Mouse (Mus musculus): ENCODE results near the gene Vmn1r235.
"Not testable (repeated sequence)": the region's sequence is repeated elsewhere in the genome, so short reads cannot be mapped to it uniquely, and the experiment has no call there.

Vmn1r235 gene

GRCm38 (mm10) chr17:21256111-21256510, at the start of gene Vmn1r235:
Gene Vmn1r235, plus strand, starts transcription at chr17:21256411.
- Histone ChIP-seq H3K27me3 (ENCODE audit: control insufficient read depth, insufficient read depth, low read length, poor library complexity, severe bottlenecking) (no peaks in the 10 kb centered on the region), H3K36me3 (ENCODE audit: control insufficient read depth, insufficient read depth, low read length, poor library complexity, severe bottlenecking) (no peaks in the 10 kb centered on the region)
- DNase-seq (ENCODE audit: low read depth, low spot score), result no peak

- H3K36me3 ChIP-seq (ENCODE audit: control insufficient read depth, insufficient read depth, low read length, poor library complexity, severe bottlenecking); DNase-seq (ENCODE audit: low read depth, low spot score); H3K27me3 ChIP-seq (ENCODE audit: control insufficient read depth, insufficient read depth, low read length, poor library complexity, severe bottlenecking): not testable (repeated sequence)
These were observed 45.1 kb upstream of the Vmn1r235 start for GRCm38 (mm10) chr17:21211081-21211480.

- no peak for DNase-seq (ENCODE audit: low read depth, low spot score)
- H3K27me3 ChIP-seq (ENCODE audit: control insufficient read depth, insufficient read depth, low read length, poor library complexity, severe bottlenecking), result no peaks in the 10 kb centered on the region
- no peaks in the 10 kb centered on the region for H3K36me3 ChIP-seq (ENCODE audit: control insufficient read depth, insufficient read depth, low read length, poor library complexity, severe bottlenecking)
These were observed 30.4 kb upstream of the Vmn1r235 start, which contains the start of gene Vmn1r234 for GRCm38 (mm10) chr17:21225787-21226186. Gene Vmn1r234, plus strand, starts transcription at chr17:21226087.

- DNase-seq (ENCODE audit: low read depth, low spot score), result peak; percentile 79
- no peaks in the 10 kb centered on the region for H3K27me3 ChIP-seq (ENCODE audit: control insufficient read depth, insufficient read depth, low read length, poor library complexity, severe bottlenecking)
- no peaks in the 10 kb centered on the region for H3K36me3 ChIP-seq (ENCODE audit: control insufficient read depth, insufficient read depth, low read length, poor library complexity, severe bottlenecking)
These were observed 24.6 kb upstream of the Vmn1r235 start for GRCm38 (mm10) chr17:21231654-21232053.

- no peaks in the 10 kb centered on the region for H3K36me3 ChIP-seq (ENCODE audit: control insufficient read depth, insufficient read depth, low read length, poor library complexity, severe bottlenecking)
- DNase-seq (ENCODE audit: low read depth, low spot score), result peak; percentile 82
- H3K27me3 ChIP-seq (ENCODE audit: control insufficient read depth, insufficient read depth, low read length, poor library complexity, severe bottlenecking), result no peaks in the 10 kb centered on the region
These were observed 15.9 kb downstream of the Vmn1r235 start for GRCm38 (mm10) chr17:21272103-21272502.

GRCm38 (mm10) chr17:21282642-21283041, 26.4 kb downstream of the Vmn1r235 start, which contains the start of gene Vmn1r236:
Gene Vmn1r236, plus strand, starts transcription at chr17:21282942.
- H3K36me3 ChIP-seq (ENCODE audit: control insufficient read depth, insufficient read depth, low read length, poor library complexity, severe bottlenecking), result no peaks in the 10 kb centered on the region
- no peak for DNase-seq (ENCODE audit: low read depth, low spot score)
- no peaks in the 10 kb centered on the region for H3K27me3 ChIP-seq (ENCODE audit: control insufficient read depth, insufficient read depth, low read length, poor library complexity, severe bottlenecking)

- no peak for DNase-seq (ENCODE audit: low read depth, low spot score)
- H3K36me3 ChIP-seq (ENCODE audit: control insufficient read depth, insufficient read depth, low read length, poor library complexity, severe bottlenecking), result no peaks in the 10 kb centered on the region
- no peaks in the 10 kb centered on the region for H3K27me3 ChIP-seq (ENCODE audit: control insufficient read depth, insufficient read depth, low read length, poor library complexity, severe bottlenecking)
These were observed 28.2 kb downstream of the Vmn1r235 start for GRCm38 (mm10) chr17:21284395-21284794.

GRCm38 (mm10) chr17:21289695-21290094, 33.5 kb downstream of the Vmn1r235 start:
- H3K27me3 ChIP-seq (ENCODE audit: control insufficient read depth, insufficient read depth, low read length, poor library complexity, severe bottlenecking), result no peaks in the 10 kb centered on the region
- H3K36me3 ChIP-seq (ENCODE audit: control insufficient read depth, insufficient read depth, low read length, poor library complexity, severe bottlenecking), result no peaks in the 10 kb centered on the region
- no peak for DNase-seq (ENCODE audit: low read depth, low spot score)

- DNase-seq (ENCODE audit: low read depth, low spot score), result no peak
- H3K36me3 ChIP-seq (ENCODE audit: control insufficient read depth, insufficient read depth, low read length, poor library complexity, severe bottlenecking), result no peaks in the 10 kb centered on the region
- no peaks in the 10 kb centered on the region for H3K27me3 ChIP-seq (ENCODE audit: control insufficient read depth, insufficient read depth, low read length, poor library complexity, severe bottlenecking)
These were observed 55.4 kb downstream of the Vmn1r235 start, which contains the start of gene Vmn1r237 for GRCm38 (mm10) chr17:21311565-21311964. Gene Vmn1r237, plus strand, starts transcription at chr17:21311865.

All from splenic B cell, adult 2 months (primary cell).